Mouse (Mus musculus) adrenal gland, postnatal 25 days (tissue): ENCODE results near the gene Irf2bpl. TPM values are rescaled to one million over a fixed set of nuclear protein-coding genes. Genes with fewer than 3 reads are reported as not detected.

Experiments
- DNase-seq: peaks from one replicate; pipeline ENCODE4 v3.0.0; 2021; ENCODE audit warnings: mixed read lengths
- total RNA-seq: library from RNA; stranded (reverse); gene quantifications from 2 replicates; pipeline ENCODE4 v1.2.3, GENCODE M21; 2021

Gene Irf2bpl
- total RNA-seq, 1 experiment from 2014 or later, result 74.6 TPM

- DNase-seq, result no peak
Observed at GRCm38 (mm10) chr12:86859924-86860790, 24.4 kb downstream of the Irf2bpl start.

DNA sequence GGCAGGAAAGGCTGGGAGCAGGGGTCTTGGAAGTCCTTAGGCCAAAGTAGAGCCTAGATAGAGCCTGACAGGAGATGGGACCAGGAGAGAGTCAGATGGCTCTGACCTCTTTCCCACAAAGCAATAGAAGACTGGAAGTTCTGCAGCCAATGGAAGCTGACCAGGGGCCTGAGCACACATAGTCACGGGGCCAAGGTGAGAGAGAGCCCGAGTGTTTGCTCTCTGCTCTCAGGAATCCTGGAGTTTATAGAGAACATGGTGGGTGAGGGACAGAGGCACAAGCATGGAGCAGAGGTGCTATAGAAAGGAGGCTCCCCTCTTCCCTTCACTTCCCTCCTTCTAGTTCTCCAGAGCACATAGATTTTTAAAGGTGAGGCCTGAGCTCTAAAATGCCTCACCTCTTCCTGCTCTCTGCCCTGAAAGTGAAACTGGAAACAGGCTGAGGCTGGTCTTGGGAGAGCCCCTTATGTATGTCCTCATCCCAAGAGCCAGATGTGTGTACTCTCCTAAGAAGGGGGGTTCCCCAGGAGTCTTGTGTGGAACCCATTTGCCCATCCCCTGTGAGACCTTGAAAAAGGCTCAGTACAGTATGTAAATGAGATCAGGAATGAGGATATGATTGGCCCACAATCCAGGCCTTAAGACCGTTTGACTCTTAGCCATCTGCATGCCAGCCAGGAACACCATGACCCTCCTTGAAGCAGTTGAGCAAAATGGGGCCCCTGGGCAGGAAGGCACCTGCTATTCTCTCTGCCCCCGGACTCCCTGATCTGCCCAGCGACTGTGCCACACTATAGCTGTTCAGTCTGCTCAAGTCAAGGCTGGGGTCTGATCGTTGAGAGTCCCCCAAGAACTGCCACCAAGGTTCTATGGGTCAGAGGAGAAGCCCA is 25.4 kb downstream of the Irf2bpl start:
- DNase-seq, result no peak

DNA sequence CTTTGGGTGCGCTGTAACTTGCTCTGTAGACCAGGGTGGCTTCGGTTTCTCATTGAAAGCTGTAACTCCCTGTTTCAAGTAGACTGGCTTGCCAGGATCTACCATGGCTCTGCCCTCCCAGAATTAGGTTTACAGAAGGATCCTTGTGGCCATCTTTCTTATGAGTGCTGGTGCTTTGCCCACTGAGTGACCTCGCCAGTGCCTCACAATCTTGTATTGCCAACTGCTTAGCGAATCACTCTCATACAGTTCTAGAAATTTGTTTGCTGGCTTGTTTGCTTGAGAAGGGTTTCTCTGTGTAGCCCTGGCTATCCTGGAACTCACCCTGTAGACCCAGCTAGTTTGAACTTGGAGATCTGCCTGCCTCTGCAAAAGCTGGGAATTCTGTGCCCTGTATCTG is 26.1 kb downstream of the Irf2bpl start:
- no peak for DNase-seq

DNA sequence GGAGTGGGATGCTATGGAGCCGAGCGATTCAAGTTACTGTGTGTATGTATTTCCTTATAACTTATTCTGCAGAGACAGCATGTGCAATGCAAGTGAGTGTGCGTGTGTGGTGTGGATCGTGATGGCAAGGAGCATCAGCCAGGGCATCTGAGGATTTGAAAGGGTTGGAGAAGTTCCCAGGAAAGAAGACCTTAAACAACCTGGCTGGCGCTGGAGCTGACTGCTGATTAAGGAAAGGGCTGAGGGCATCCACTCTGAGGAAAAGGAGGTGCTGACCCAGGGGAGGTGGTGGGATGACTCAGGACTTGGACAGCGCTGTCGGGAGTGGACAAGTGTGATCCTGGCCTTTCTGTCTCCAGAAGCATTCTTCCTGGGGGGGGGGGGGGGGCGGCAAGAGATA is 27.3 kb downstream of the Irf2bpl start:
- no peak for DNase-seq

DNA sequence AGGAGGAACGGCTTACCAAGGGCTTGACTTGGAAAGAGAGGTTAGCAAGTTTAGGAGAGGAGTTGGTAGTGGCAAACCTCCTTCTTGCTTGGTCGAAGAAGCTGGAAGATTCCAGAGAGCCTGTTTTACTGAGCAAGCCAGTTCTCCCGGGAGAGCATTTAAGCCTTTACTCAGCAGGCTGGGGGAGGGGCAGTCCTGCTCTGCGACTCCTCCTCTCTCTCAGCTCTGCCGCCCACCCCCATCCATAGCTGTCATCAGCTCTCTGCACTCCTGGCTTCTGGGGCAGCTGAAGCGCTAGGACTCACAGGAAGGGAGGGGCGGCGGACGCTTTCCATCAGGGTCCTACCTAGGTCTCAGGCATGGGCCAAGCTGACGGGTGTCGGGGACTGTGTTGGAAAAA is 28.9 kb downstream of the Irf2bpl start:
- peak; percentile 39 for DNase-seq

GRCm38 (mm10) chr12:86853516-86853915 is 31.1 kb downstream of the Irf2bpl start:
- DNase-seq, result no peak

GRCm38 (mm10) chr12:86851313-86851712 is 33.3 kb downstream of the Irf2bpl start:
- no peak for DNase-seq

DNA sequence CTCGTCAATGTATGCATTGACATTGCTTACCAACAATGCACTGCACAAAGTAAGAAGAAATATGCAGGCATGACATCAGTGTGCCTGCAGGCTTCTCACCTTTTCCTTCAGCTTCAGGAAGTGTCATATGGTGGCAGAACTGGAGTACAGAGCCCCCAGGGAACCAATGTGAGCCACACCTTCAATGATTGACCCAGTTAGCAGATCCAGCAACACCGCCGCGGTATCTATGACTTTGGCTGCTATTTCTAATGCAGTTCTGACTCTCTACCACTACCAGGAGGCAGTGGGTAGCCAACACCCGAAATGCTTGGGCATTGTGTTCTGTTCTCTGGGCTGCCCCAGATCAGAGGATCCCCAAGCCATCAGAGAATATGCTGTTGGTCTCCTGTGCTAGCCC is 33.9 kb downstream of the Irf2bpl start:
- no peak for DNase-seq

- DNase-seq, result no peak
Observed at GRCm38 (mm10) chr12:86849945-86850626, 34.5 kb downstream of the Irf2bpl start.

GRCm38 (mm10) chr12:86842866-86843459 is 41.6 kb downstream of the Irf2bpl start:
- no peak for DNase-seq

DNA sequence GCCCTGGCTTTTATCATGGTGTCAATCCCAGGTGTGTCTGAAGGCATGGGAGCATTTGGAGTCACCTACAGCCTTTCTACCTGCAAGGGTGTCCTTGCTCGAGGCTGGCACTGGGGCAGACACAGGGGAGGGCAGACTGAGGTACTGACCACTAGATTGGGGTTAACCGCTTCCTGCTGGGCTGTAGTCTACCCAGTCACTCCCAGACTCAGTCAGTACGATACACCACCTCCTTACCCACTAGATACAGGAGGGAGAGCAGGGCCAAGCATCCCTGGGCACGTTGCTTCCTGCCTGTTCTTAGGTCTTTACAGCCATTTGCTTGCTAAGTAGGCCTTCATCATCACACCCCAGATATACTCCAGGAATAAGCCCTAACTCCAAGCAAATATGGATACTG is 44.1 kb downstream of the Irf2bpl start:
- no peak for DNase-seq

GRCm38 (mm10) chr12:86838181-86838580 is 46.4 kb downstream of the Irf2bpl start:
- DNase-seq, result no peak

DNA sequence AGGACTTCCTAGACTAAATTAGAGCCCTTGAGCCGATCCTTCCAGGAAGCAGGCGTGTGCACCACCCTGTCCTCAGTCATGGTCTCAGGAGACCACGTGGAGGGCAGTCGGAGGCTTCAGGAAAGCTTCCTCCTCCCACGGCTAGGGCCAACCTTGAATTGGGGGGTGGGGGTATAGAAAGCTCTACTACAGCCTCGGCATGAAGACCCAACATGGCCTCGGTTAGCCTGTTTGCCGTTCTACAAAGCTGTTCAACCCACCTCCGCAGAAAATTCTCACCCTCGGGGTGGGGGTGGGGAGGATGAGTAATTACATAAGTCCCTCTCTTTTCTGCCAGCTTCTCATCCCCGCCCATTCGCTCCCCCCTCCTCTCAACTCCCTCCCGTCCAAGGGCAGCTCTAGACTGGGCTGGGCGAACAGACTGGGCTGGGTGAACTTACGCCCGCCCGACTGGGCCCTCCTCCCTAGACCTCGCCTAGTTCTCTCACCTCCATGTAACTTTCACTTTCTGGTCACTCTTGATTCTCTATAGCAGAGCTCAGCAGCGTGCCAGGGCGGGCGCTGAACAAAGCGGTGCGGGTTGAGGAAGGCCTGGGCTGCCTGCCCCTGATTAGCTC is 48.1 kb downstream of the Irf2bpl start:
- peak; percentile 87 for DNase-seq

DNA sequence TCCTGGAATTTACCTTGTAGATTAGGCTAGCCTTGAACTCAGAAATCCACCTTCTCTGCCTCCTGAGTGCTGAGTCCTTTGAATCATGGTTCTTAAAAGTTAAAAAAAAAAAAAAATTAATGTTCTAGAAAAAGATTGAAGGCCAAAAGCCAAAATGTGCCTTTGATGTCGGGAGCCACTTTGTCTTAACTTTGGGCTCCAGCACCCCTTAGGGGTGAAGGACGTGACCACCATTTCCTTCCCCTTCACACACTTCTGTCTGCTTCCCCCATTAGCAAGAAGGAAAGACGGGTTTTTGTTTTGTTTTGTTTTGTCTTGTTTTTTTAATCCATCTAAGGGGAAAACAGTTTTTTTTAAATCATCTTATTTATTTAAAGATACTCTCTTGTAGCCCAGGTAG is 48.7 kb downstream of the Irf2bpl start:
- DNase-seq, result no peak

GRCm38 (mm10) chr12:86834416-86834772 is 50.2 kb downstream of the Irf2bpl start:
- peak; percentile 21 for DNase-seq

DNA sequence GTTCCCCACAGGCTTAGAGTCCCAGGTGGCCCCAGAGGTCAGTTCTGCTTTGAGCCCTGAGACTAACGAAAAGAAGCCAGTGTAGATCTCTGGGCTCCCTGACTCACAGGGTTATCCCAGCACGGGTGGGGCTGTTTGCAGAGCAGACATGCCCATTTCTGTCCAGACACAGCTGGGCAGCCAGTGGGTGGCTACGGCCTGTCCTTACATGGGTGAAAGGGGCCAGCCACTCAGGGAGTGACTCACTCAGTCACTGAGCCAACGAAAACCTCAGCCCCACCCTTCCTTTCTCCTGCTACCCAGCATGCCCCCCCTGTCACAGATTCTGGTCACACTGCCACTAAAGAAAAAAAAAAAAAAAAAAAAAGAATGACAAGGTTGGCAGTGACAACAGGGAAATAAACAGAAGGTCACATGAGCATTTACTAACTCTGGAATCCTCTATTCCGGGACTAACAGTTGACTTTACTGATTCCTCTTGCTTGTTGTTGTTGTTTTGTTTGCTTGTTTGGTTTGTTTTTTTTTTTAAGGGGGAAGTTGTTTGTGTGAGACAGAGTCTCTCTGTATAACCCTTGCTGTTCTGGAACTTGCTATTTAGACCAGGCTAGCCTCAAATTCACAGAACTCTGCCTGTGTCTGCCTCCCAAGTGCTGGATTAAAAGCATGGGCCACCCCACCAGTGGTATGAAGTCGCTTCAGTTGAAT is 50.7 kb downstream of the Irf2bpl start:
- peak; percentile 87 for DNase-seq

DNA sequence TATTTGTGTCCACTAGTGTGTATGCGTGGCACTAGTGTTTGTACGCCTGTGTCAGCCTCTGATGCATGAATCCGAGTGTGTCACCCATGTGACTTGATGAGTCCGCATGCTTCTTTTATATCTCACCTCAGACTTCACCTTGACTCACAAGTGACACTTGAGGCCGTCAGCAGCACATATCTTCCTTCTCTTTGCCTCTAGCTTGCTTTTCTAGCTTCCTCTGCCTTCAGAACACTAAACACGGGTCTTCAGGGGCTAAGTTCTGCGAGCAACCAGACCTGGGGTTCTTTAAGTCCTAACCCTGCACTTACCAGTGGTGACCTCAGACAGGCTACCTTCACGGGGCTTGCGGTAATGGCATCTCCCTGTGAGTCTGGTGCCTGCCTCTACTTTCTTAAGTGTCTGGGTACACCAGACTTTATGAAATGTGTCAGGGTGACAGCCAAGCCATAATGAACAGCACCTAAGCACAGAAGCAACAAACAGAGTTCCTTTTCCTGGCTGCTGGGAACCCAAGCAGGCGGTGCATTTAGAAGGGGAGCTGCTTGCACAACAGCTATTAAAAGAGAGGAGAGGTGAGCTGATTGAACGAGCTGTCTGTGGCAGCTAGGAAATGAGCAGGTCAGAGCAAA is 51.9 kb downstream of the Irf2bpl start:
- no peak for DNase-seq

DNA sequence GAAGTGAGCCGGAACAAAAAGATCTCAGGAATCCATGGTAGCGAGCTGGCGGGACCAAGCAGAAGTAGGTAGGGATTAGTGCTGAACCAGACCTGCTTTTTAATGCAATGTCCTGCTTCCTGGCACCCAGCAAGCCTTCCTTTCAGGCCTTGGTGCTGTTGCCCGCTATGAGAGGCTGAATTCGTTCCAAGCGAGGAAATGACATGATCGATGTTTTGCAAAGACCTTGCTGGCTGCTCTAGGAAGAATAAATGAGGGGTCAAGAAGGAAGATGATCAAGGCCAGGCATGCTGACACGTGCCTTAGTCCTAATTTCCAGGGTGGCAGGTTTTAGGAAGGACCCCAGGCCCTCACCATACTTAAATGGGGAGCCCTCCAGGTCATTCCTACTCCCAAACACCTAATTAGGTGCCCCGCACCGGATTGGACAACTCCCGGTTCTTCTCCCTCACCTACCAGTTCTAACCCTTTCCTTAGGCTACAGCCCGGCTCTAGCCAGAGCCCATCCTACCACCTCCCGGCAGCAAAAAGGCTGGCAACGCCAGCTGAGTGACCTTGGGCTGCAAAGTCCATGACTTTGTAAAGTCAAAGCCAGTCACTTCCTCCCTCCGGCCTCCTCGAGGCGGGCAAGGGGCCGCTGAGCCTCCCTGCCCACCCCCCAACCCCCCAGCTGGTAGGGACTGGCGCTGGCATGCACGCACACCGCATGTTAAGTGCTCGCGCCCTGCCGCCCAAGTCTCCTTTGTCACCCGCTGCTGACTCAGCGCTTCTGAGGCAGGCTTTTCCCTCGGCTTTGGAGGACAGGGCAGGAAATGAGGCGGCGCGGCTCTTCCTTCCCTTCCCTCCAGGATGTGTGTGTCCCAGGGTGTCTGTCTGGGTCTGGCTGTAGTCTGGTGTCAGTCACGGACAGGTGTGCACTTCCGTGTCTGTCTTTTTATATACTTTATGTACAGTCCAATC is 52.7 kb downstream of the Irf2bpl start:
- peak; percentile 82 for DNase-seq
